Mouse (Mus musculus) fat pad, adult 2 months (tissue): ENCODE measurements around the gene Olfr519.

Experiments
- DNase-seq: peaks from one replicate; pipeline ENCODE4 v3.0.0-alpha.2; 2011; ENCODE audit warnings: low read depth, low spot score; ENCODE audit errors: extremely low read depth

The Olfr519 gene

GRCm38 (mm10) chr7:108894320-108894719, at the start of gene Olfr519:
Olfr519 (minus strand) TSS chr7:108894420.
- DNase-seq: no peak

- no peak for DNase-seq
These were observed 49.8 kb upstream of the Olfr519 start for GRCm38 (mm10) chr7:108944002-108944401.

- no peak for DNase-seq
These were observed 47.2 kb upstream of the Olfr519 start for GRCm38 (mm10) chr7:108941466-108941865.

GRCm38 (mm10) chr7:108936591-108936990, 42.4 kb upstream of the Olfr519 start:
- DNase-seq: no peak

GRCm38 (mm10) chr7:108935411-108935810, 41.2 kb upstream of the Olfr519 start:
- no peak for DNase-seq

- no peak for DNase-seq
These were observed 40.6 kb upstream of the Olfr519 start for GRCm38 (mm10) chr7:108934836-108935235.

GRCm38 (mm10) chr7:108933794-108934731, 39.8 kb upstream of the Olfr519 start, which contains the start of gene Eif3f:
Eif3f (plus strand) TSS chr7:108934417.
- DNase-seq: peak; percentile 95

GRCm38 (mm10) chr7:108929726-108930393, 35.6 kb upstream of the Olfr519 start, which contains the start of gene Nlrp10:
Nlrp10 (minus strand) TSS chr7:108930178.
- no peak for DNase-seq

- peak; percentile 43 for DNase-seq
These were observed 34.3 kb upstream of the Olfr519 start for GRCm38 (mm10) chr7:108928280-108929188.

- DNase-seq: no peak
These were observed 32.8 kb upstream of the Olfr519 start for GRCm38 (mm10) chr7:108927043-108927442.

GRCm38 (mm10) chr7:108903969-108904368, 9.7 kb upstream of the Olfr519 start:
- DNase-seq: no peak

- DNase-seq: no peak
These were observed 9.3 kb downstream of the Olfr519 start, which contains the start of gene Olfr518 for GRCm38 (mm10) chr7:108884906-108885305. Olfr518 (minus strand) TSS chr7:108885006.

GRCm38 (mm10) chr7:108872279-108872678, 21.9 kb downstream of the Olfr519 start, which contains the start of gene Olfr517:
Olfr517 (minus strand) TSS chr7:108872379.
- DNase-seq: no peak

GRCm38 (mm10) chr7:108850429-108850828, 43.8 kb downstream of the Olfr519 start, which contains the start of gene Olfr516:
Olfr516 (minus strand) TSS chr7:108850529.
- DNase-seq: no peak
